Mouse (Mus musculus) erythroid progenitor cell, adult 5-6 weeks (primary cell): ENCODE results near the gene Dync1i2. TPM values are rescaled to one million over a fixed set of nuclear protein-coding genes. Genes with fewer than 3 reads are reported as not detected.
A peak's percentile ranks its signal among the peaks of the same experiment; 100 is the strongest.

Source experiments
- ATAC-seq: replicated peaks from 2 replicates; pipeline ENCODE4 v1.8.0; 2016; ENCODE audit warnings: moderate number of reproducible peaks, mild to moderate bottlenecking, moderate TSS enrichment, inconsistent platforms; ENCODE audit not compliant: poor library complexity, low FRiP score, severe bottlenecking
- total RNA-seq, 2 experiments: library from RNA; stranded (forward) in 1 of 2; stranded (reverse) in 1 of 2; fragments of 150-400 nt in 1 of 2; fragments of 186-747, 209-891 nt in 1 of 2; gene quantifications; 2 replicates each; pipeline versions ENCODE4 v1.2.3 to v1.2.4; 2015 to 2017; ENCODE audit warnings: low replicate concordance in 2 of 2

Dync1i2 gene
- total RNA-seq, 2 experiments from 2014 or later: 52.0 to 133 TPM

DNA sequence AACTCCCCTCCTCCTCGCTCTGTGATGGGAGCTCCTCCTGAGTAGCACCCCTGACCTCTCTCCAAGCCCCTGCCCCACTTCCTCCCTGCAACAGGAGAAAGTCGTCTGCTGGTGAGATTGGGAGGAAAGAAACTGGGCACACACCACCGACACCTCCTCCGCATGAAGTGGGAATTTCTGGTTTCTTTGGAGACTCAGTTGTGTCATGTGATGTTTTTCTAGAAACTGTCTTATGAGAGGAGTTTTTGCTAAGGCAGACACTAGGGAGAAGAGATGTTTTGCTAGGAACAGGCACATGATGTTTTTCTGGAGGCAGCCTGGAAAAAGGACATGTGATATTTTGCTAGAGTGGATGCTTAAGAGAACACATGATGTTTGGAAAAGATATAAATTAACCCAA is 11.0 kb upstream of the Dync1i2 start:
- ATAC-seq: no peak

DNA sequence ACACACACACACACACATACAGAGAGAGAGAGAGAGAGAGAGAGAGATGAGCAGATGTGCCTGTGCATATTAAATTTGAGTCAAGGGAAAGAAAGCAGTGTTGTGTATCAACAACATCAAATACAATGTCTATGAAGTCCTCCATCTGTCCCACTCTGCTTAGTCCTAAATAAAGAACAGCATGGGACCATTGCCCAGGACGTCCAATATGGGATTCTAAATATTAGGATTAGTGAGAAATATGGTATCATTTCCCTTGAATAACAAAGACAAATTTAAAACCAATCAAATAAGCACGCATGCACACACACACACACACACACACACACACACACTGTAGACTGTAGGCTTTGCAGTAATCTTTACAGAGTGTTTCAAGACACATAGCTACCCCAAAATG is 9.6 kb upstream of the Dync1i2 start:
- no peak for ATAC-seq

DNA sequence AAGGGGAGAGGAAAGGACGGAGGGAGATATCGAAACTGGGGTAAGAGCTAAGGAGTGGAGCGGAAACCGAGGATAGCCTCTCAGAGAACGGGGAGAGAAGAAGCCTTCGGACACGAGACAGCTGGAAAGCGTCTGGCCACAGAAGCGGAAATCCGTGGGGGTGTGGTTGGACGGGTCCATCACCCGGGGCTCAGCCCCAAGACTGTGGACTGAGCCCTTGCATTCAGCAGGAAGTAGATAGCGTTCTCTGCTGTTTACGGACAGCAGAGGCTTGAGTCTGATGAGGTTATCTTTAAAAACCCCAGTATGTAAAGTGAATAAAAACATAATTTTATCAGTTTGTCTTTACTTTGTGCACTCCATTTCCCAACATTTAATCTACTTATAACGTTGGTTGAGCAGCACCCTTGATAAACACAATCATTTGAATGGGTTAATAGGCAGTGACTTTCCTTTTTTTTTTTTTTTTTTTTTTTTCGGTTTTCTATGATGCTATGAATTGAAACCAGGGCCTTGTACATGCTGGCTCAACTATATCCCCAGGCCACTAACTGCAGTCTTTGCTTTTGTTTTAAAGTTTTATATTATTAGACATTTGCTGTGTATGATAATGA is 7.6 kb upstream of the Dync1i2 start:
- ATAC-seq: no peak

DNA sequence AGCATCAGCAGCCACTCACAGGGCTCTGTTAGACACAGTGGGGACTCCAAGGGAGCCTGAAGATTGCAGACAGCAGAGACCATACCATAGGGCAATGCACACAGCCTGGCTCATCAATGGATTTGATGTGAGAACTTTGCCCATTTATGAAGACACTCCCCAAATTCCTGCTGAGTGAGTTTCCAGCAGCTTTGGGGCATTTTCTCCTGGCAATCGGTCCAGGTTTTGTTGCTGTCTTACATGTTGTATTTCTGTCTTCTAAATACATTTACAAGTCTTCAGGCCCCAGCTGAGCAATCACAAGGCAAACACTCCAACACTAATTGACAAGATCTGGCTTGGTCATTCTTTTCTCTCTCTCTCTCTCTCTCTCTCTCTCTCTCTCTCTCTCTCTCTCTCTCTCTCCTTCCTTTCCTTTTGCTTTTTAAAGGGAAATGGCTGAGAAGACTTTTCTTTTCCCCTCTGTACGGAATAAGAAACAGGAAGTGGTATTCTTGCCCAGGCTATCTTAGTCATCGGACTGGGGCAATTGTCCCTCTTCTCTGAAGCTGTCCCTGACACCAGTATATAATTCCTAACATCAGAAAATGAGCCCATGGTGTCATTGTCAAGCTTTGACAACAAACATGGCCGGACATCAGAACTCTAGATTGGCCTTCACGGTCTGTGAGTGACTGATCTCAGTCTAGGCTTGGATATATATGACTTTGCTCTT is 2.3 kb upstream of the Dync1i2 start:
- no peak for ATAC-seq

DNA sequence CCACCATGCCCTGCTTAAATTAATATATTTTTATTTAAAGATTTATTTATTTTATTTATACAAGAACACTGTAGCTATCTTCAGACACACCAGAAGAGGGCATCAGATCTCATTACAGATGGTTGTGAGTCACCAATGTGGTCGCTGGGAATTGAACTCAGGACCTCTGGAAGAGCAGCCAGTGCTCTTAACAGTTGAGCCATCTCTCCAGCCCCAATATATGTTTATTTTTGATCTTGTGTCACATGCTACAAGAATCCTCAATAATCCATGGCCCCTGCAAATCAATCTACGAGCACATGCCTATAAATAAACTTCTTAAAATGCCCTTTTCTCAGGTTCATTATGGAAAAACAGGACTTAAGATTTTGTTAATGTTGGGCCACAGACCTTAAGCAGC is 410 bp upstream of the Dync1i2 start:
- no peak for ATAC-seq

DNA sequence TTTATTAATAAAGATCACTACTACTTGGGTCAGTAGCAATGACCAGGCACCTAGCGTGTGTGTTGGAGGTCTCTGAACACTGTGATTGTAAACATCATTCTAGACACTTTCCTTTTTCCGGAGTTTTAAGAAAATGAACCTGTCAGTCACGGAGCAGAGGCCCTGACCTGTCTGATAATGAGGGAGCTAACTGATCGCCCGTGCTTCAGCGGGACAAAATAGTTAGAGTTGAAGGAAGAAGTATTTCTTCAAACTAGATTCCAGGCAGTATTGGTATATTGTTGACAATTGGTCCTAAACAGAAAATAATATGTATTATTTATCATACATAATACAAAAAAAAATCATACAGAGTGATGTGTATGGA is 837 bp downstream of the Dync1i2 start:
- peak; percentile 57; the same call in 1 of the 2 replicates for ATAC-seq

DNA sequence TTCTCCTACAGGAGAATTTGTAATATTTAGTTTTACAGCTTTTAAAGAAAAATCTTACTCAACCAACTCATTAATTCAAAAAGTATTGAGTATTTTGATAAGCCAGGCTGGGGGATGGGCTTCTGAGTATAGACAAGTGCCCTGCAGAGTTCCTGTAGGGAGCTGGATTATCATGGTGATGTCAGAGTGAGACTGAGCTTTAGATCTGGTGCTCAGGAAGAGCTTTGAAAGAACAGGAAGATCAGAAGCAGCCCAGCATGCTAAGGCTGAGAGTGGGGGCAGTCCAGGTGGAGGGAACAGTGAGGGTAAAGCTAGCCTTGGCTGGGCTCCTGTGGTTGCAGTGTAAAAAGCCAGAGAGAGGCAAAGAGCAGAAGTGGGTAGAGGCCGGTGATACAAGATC is 9.5 kb downstream of the Dync1i2 start:
- no peak for ATAC-seq

DNA sequence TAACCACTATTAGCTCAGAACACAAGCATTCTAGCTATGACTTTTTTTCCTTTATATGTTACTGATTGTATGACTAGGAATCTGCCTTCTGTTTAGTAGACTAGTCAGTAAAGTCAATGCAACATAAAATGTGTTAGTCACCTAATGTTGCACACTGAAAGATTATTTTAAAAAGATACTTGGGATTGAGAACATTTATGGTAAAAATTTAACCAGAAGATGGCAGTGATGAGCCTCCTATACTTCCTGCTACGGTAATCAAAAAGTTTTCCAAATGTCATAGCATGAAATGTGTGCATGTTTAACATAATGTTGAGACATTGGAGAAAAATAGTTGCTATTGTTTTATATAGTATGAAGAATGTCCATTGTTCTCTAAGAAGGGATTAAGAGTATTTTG is 15.9 kb downstream of the Dync1i2 start:
- ATAC-seq: no peak

DNA sequence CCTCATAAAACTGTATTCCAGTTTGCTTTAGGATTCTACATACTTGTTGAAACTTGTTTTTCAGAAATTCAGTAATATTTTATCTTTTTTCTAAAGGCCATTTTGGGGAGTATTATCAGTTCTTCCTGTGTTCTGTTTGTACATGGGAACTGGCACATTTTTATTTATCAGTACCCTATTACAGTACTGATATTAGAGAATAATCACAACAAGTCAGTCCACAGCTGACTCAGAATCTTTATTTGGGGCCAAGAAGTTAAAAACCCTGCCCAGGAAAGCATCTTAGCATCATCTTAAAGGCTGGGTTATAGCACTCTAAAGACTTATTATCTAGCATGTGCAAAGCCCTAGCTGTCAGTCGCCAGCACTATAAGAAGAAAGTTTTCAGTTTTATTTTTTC is 18.1 kb downstream of the Dync1i2 start:
- ATAC-seq: no peak

DNA sequence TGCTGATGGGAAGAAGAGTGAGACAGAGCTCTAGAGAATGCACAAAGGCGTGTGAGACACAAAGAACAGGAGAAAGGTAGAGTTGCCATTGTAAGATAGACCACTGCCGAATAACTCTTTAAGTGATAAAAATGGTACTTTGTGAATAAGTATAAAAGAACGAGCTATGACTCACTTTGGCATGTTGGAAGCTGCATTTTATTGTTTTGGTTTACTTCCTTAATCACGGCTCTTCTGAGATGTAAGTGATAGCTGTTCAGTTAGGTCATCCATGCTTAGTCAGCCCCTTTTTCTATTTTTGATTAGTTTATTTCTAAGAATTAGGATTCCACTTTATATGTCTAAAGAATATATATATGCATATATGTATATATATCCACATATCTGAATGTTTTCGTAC is 20.4 kb downstream of the Dync1i2 start:
- no peak for ATAC-seq

DNA sequence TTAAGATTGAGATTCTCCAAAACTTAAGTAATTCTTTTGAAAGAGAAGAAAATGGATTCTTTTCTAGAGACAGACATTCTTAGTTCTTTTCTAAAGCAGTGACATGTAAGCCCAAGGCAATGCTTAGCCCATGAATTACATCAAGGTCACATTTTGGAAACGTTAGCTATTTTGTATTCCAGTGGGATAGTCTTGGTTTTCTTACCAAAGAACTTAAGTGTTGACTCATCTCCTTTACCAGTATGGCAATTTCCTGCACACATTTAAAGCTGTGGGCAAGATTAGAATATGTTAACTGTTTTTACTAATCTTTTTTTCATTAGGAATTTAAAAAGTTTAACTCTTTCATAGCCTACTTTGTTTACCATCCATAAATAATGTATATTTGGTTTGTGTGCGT is 21.5 kb downstream of the Dync1i2 start:
- no peak for ATAC-seq

DNA sequence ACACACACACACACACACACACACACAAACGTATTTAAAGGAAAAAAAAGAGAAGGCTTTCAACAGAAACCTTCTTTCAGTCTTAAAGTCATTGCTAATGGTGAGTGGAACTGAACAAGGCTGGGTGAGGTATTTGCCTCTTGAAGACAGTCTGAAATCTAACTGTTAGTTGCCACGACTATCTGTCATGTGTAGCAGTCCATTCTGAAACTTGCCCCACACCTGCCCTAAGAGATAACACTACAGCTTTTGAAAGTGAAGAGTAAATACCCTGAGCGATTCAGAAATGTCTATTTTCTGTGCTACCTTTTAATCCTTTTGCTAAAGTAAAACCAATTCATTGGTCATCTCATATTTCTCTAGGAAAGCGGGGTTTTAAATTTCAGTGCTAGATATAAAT is 23.9 kb downstream of the Dync1i2 start:
- ATAC-seq: peak; percentile 76

DNA sequence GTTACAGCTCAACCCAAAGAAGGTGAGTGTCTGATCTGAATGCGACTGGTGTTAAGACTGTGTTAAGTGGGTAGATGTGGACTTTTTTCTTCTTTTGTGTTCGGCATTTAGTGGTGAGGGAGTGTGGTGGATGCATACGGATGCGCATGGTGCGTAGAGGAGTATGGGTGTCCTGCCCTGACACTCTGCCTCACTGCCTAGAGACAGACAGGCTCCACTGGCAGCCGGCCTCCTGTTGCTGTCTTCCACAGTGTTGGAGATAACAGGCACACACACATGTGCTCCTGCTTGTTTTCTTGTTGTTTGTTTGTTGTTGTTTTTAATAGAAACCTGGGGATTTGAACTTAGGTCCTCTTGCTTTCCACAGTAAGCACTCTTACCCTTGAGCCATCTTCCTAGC is 24.5 kb downstream of the Dync1i2 start:
- ATAC-seq: peak; percentile 66; the same call in 1 of the 2 replicates

DNA sequence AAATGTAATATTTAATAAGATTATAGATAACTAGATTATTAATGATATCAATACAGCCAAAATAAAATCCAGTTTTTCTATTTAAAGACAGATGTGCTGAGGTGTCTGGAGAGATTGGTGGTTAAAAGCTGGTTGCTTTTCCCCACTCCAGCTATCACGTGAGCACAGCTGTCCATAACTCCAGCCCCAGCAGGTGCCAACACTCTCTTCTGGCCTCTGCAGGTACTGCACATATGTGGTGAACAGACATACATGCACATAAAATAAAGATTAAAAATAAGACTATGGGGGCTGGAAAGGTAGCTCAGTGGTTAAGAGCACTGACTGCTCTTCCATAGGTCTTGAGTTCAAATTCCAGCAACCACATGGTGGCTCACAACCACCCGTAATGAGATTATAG is 30.0 kb downstream of the Dync1i2 start:
- no peak for ATAC-seq

DNA sequence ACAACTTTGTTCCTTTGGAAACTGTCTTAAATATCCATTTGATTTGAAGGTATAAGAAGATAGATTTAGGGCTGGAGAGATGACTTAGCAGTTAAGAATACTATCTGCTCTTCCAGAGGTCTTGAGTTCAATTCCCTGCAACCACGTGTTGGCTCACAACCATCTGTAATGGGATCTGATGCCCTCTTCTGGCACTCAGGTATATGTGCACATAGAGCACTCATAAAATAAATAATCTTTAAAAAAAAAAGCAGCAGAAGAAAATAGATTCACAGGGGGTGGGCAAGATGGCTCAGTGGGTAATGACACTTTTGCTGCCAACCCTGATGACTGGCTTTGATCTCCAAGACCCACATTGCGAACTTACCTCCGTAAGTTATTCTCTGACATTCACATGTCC is 30.7 kb downstream of the Dync1i2 start:
- no peak for ATAC-seq

DNA sequence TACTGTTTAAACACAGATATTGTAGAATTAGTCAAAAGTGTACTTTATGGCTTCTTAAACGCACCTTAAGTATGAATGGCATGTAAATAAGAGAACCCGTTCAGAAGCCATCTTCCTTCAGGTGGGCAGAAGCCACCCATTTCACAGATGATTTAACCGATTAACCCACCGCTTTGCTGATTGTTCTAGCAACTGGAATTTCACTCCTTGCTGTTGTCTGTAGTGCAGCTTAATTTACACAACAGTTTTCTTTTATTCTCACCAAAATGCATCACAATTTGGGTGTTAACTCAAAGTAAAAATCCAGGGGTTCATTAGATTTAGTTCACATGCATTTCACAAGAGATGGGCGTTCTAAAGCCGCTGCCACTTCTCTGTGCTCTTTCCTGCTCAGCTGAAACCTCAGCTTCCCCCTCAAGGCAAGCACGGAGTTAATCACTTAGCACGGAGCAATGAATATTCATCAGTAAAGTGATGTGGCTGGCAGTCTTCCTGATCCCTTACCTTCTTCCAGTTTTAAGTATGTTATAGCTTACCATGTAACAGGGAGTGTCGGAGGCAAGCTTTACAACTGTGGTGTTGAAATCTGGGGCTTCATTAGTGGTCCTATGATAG is 31.7 kb downstream of the Dync1i2 start:
- ATAC-seq: no peak

DNA sequence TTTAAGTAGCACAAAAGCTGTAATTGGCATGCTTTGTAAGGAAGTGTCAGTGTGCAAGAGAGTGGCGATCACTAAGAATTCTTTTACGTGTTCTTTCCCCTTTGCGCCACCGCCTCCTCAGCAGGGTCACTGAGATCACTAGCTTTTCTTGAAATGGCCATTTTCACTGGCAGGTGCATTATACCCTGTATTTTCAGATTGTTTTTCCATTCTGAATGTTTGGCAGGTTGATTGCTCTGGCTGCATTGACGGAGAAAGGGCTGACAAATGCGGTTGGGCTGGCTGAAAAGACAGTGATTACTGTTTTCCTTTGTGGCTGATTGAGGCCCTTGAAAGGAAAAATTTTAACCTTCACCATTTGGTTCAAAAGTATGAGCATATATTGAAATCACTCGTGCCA is 33.3 kb downstream of the Dync1i2 start:
- no peak for ATAC-seq

DNA sequence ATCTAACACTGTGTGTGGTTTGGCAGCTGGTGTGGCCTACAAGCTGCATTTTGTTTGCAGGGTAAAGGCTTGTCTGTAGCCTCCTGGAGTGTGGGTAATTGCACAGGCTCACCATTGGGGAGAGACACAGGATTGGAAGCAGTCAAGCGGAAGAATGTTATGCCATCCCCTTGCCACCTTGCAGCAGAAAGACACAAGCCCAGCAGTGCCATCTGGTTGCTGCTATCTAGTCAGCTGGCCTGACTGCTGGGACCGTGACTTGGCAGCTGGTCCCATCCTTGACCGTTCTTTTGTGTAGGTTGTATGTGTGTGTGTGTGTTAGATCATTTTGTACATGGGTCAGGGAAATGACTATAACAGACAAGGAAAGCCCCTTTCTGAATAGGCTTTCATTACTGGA is 33.9 kb downstream of the Dync1i2 start:
- ATAC-seq: no peak

DNA sequence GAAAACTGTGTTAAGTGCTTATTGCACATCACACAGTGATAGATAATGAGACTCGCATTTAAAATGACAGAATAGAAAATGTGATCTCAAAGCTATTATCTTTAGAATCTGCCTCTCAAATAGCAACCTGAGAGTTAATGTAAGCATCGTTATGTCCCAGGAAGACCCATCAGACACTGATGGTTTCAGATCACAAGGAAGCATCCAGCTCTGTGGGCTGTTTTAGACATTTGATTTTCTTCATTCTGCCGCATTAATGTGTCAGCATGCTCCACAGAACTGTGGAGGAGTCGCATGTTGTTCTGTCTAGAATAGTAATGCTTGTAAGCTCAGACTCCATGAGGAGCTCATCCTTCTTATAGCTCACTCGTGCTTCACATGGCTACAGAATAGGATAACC is 34.6 kb downstream of the Dync1i2 start:
- ATAC-seq: no peak

DNA sequence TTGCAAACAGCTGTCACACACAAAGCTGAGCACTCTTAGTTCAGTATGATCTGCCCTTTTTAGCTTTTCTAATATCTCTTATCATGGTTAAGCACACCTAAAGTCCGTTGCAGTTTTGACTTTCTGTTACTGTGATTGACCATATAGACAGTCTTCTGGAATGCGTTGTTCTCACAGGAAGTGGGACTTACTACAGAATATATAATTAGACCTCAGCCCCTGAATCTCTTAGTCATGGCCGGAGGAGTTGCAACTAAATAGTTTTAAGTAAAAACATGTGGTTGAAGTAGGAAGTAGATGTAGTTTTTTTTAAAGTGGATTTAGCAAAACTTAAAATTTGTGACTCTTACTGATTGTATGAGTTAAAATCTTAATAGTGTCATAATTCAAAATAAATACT is 36.6 kb downstream of the Dync1i2 start:
- no peak for ATAC-seq

DNA sequence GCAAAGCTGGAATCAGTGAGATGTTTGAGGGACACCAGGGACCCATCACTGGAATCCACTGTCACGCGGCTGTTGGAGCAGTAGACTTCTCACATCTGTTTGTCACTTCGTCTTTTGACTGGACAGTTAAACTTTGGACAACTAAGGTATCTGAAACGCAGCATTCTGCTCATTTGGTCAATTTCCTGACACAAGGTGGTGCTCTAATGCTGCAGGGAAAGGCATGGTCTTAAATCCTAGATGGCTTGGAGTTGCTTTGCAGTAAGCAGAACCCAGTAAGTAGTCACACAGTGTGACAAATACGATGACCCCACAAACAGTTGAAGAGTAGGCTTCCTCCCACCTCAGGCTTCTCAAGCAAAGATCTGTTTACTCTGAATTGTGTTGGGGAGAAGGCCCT is 39.3 kb downstream of the Dync1i2 start:
- no peak for ATAC-seq

DNA sequence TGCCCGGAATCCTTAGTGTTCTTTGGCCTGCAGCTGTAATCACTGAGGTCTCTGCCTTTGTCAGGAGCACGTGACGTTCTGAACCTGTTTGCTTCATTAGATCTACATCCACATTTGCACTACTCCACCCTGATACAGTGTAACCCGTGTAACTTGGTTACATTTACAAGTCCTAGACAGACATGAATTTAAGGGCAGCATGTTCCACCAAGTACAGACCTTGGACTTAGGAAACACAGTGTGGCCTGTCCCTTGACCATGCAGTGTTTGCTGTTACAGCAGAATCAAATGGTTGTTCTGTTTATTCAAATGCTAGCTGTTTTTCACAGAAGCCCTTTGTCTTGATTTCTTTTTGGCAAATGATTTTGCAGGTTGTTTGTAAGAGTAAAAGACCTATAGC is 43.3 kb downstream of the Dync1i2 start:
- no peak for ATAC-seq
